Mouse (Mus musculus) midbrain, embryonic 12.5 days (tissue): Measurements from ENCODE around the gene Proser3. TPM values are rescaled to one million over a fixed set of nuclear protein-coding genes. Genes with fewer than 3 reads are reported as not detected.

Source experiments
- ATAC-seq: fragments of 200-750 bp; cut with Nextera tagmentation; 2 replicates; pipeline ENCODE4 v1.8.0; 2017; ENCODE audit warnings: low read depth, moderate TSS enrichment, moderate library complexity; ENCODE audit not compliant: low FRiP score
- H3K27ac ChIP-seq: fragments of 300-500 bp; sonication (generic); replicated peaks from 2 replicates; pipeline ENCODE4 v1.5.1; 2016; ENCODE audit warnings: mild to moderate bottlenecking
- H3K27me3 ChIP-seq: fragments of 300-500 bp; sonication (generic); 2 replicates; pipeline ENCODE4 v1.6.1; 2016; ENCODE audit warnings: mild to moderate bottlenecking
- H3K36me3 ChIP-seq: fragments of 300-500 bp; sonication (generic); 2 replicates; pipeline ENCODE4 v1.6.1; 2016
- H3K4me1 ChIP-seq: fragments of 300-500 bp; sonication (generic); 2 replicates; pipeline ENCODE4 v1.6.1; 2016
- H3K4me2 ChIP-seq: fragments of 300-500 bp; sonication (generic); replicated peaks from 2 replicates; pipeline ENCODE4 v1.6.1; 2016; ENCODE audit warnings: mild to moderate bottlenecking, moderate library complexity
- H3K4me3 ChIP-seq: fragments of 300-500 bp; sonication (generic); 2 replicates; pipeline ENCODE4 v1.5.1; 2016; ENCODE audit warnings: mild to moderate bottlenecking
- H3K9ac ChIP-seq: fragments of 300-500 bp; sonication (generic); replicated peaks from 2 replicates; pipeline ENCODE4 v1.6.1; 2016; ENCODE audit warnings: mild to moderate bottlenecking, moderate library complexity
- H3K9me3 ChIP-seq: fragments of 300-500 bp; sonication (generic); 2 replicates; pipeline ENCODE4 v1.6.1; 2016; ENCODE audit warnings: mild to moderate bottlenecking
- WGBS: fragments of 180-500 bp; shearing (Covaris S2); methylation state at CpG from one replicate; pipeline ENCODE4 v1.1.7; 2016; 5-methylcytosine and 5-hydroxymethylcytosine counted together
- polyA plus RNA-seq: library from polyadenylated mRNA; unstranded; fragments of >200 nt; fragmentation: Nextera tagmentation; extraction: Ambion mirVana; gene quantifications from 2 replicates; pipeline ENCODE4 v1.2.1, GENCODE M21; 2016

The Proser3 gene
- polyA plus RNA-seq, 1 experiment from 2014 or later = 15.1 TPM

DNA sequence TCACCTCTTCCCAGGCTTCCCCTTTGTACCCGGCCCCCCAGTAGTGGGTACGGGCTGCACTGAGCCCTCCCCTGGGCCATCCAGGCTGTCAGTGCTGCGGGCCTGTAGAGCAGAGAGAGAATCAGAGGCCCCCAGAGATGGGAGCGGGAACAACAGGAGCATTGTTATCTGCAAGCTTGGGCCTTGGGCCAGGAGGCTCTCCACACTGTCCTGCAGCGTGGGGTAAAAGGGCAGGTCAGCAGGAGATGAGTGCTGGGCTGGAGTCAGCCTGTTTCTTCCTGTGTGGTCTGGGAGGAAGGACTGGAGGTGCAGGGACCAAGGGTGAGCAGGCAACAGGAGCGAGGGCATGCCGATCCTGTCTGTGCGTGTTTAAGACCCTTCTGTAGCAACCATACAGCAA, 19.2 kb downstream of the Proser3 start:
- ATAC-seq = no peak
- peak overlapping the region; percentile 79 for H3K4me2 ChIP-seq
- peak overlapping the region; percentile 91 for H3K9ac ChIP-seq
- no peaks in the 10 kb centered on the region for H3K9me3 ChIP-seq
- H3K4me1 ChIP-seq = peaks cover 35% of the 10 kb centered on the region
- H3K4me3 ChIP-seq = peak overlapping the region; percentile 82
- no peaks in the 10 kb centered on the region for H3K27me3 ChIP-seq
- H3K36me3 ChIP-seq = peaks cover 51% of the 10 kb centered on the region
- H3K27ac ChIP-seq = 0 out of 2 replicates have a peak overlapping the region, but pooled peaks have one; percentile 35
- 11% methylated on average over 8 of the region's 8 CpGs for WGBS

DNA sequence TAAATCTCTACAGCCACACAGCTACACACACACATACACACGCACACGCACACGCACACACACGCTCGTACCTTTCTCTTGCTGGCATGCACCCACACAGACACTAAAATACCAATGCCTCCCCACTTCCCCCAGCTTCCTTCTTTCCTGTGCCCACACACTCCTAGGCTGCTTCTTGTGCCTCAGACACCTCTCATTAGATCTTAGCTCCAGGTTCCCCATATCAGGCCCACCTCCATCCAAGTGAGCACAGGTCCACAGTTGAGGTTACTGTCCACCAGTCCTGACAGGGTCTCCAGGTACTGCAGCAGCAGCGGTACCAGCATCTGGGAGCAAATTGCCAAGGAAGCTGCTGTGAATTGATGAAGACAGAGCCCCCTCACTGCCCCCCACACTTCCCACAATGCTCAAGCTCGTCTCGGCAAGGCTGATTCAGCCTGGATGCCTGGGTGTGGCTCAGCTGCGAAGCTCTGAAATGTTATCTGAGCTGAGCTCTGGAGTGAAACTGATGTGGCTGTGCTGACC, 20.7 kb downstream of the Proser3 start:
- 86% methylated on average over 9 of the region's 9 CpGs for WGBS
- H3K9me3 ChIP-seq = no peaks in the 10 kb centered on the region
- H3K27ac ChIP-seq = no peak overlapping the region
- peaks cover 41% of the 10 kb centered on the region for H3K4me1 ChIP-seq
- peak overlapping the region; percentile 79; the same call in 1 of the 2 replicates for H3K4me2 ChIP-seq
- no peaks in the 10 kb centered on the region for H3K27me3 ChIP-seq
- 0 out of 2 replicates have a peak overlapping the region, but pooled peaks have one; percentile 17 for H3K4me3 ChIP-seq
- no peak for ATAC-seq
- peaks cover 66% of the 10 kb centered on the region for H3K36me3 ChIP-seq
- peak overlapping the region; percentile 41; the same call in 1 of the 2 replicates for H3K9ac ChIP-seq

- H3K4me3 ChIP-seq = no peak overlapping the region
- no peak for ATAC-seq
- H3K27me3 ChIP-seq = no peaks in the 10 kb centered on the region
- no peak overlapping the region for H3K4me2 ChIP-seq
- H3K9ac ChIP-seq = peak overlapping the region; percentile 24; the same call in 1 of the 2 replicates
- no peaks in the 10 kb centered on the region for H3K9me3 ChIP-seq
- peaks cover 19% of the 10 kb centered on the region for H3K4me1 ChIP-seq
- WGBS = 90% methylated on average over 14 of the region's 14 CpGs
- peaks cover 100% of the 10 kb centered on the region for H3K36me3 ChIP-seq
- no peak overlapping the region for H3K27ac ChIP-seq
Measured at GRCm38 (mm10) chr7:30526981-30527380, 25.1 kb downstream of the Proser3 start.

GRCm38 (mm10) chr7:30526399-30526798, 25.7 kb downstream of the Proser3 start:
- Histone ChIP-seq H3K36me3 (peaks cover 94% of the 10 kb centered on the region), H3K4me1 (peaks cover 14% of the 10 kb centered on the region), H3K27me3 (no peaks in the 10 kb centered on the region), H3K4me3 (no peak overlapping the region), H3K9me3 (no peaks in the 10 kb centered on the region), H3K9ac (0 out of 2 replicates have a peak overlapping the region, but pooled peaks have one; percentile 24), H3K27ac (no peak overlapping the region), H3K4me2 (no peak overlapping the region)
- WGBS = 21% methylated on average over 17 of the region's 17 CpGs
- no peak for ATAC-seq

DNA sequence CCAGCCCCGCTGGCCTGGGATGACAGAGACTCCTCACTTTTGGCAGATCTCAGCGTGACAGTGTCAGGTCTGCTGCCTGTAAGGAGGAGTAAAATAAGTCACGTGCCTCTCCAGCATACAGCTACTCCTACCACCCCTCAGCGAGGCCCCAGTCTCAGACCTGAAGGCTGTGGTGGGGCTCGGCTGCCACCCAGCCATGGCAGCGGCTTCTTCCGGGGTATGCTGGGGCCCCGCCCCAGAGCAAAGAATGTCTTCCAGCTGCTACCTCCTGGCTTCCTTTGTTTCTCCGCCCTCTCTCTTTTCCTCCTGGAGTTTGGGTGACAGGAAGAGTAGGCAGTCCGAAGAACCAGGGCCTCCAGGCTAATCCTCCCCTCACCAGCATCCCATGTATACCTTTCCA, 26.1 kb downstream of the Proser3 start:
- 31% methylated on average over 10 of the region's 10 CpGs for WGBS
- Histone ChIP-seq H3K9ac (no peak overlapping the region), H3K27ac (no peak overlapping the region), H3K27me3 (no peaks in the 10 kb centered on the region), H3K36me3 (peaks cover 90% of the 10 kb centered on the region), H3K4me3 (no peak overlapping the region), H3K4me1 (peaks cover 10% of the 10 kb centered on the region; the same call in 1 of the 2 replicates), H3K4me2 (no peak overlapping the region), H3K9me3 (no peaks in the 10 kb centered on the region)
- no peak for ATAC-seq

GRCm38 (mm10) chr7:30524487-30524886, 27.6 kb downstream of the Proser3 start:
- H3K36me3 ChIP-seq = peaks cover 75% of the 10 kb centered on the region
- H3K27ac ChIP-seq = no peak overlapping the region
- 0 out of 2 replicates have a peak overlapping the region, but pooled peaks have one; percentile 6 for H3K9ac ChIP-seq
- H3K4me3 ChIP-seq = no peak overlapping the region
- WGBS = 82% methylated on average over 6 of the region's 6 CpGs
- peaks cover 14% of the 10 kb centered on the region; the same call in 1 of the 2 replicates for H3K4me1 ChIP-seq
- H3K4me2 ChIP-seq = no peak overlapping the region
- H3K27me3 ChIP-seq = no peaks in the 10 kb centered on the region
- no peaks in the 10 kb centered on the region for H3K9me3 ChIP-seq
- no peak for ATAC-seq

DNA sequence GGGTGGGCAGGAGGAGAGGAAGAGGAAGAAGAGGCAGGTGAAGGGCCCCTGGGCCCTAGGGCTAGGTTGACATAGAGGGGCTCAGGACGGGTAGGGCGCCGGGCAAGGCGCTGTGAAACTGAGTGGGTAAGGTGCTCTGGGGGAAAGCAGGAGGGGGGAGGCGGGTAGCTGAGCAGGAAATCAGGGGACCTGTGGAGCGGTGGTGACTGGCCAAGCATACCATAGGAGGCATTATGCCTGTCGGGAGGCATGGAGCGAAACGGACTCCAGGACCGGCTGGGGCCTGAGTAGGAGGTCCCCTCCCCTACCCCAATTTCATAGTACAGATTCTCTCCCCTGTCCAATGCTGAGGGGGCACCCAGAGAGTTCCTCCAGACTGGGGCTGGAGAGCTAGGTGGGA, 29.2 kb downstream of the Proser3 start:
- H3K27me3 ChIP-seq = peaks cover 11% of the 10 kb centered on the region
- no peak for ATAC-seq
- H3K4me3 ChIP-seq = no peak overlapping the region
- H3K9me3 ChIP-seq = no peaks in the 10 kb centered on the region
- peaks cover 59% of the 10 kb centered on the region for H3K36me3 ChIP-seq
- no peak overlapping the region for H3K4me2 ChIP-seq
- peaks cover 14% of the 10 kb centered on the region; the same call in 1 of the 2 replicates for H3K4me1 ChIP-seq
- no peak overlapping the region for H3K27ac ChIP-seq
- 90% methylated on average over 10 of the region's 10 CpGs for WGBS
- H3K9ac ChIP-seq = no peak overlapping the region

GRCm38 (mm10) chr7:30520856-30521255, 31.2 kb downstream of the Proser3 start:
- H3K36me3 ChIP-seq = peaks cover 39% of the 10 kb centered on the region
- H3K27ac ChIP-seq = peak overlapping the region; percentile 42
- H3K4me1 ChIP-seq = peaks cover 4% of the 10 kb centered on the region; the same call in 1 of the 2 replicates
- 81% methylated on average over 5 of the region's 5 CpGs for WGBS
- no peak overlapping the region for H3K4me2 ChIP-seq
- no peak for ATAC-seq
- peaks cover 11% of the 10 kb centered on the region for H3K27me3 ChIP-seq
- H3K4me3 ChIP-seq = no peak overlapping the region
- H3K9ac ChIP-seq = no peak overlapping the region
- no peaks in the 10 kb centered on the region for H3K9me3 ChIP-seq

DNA sequence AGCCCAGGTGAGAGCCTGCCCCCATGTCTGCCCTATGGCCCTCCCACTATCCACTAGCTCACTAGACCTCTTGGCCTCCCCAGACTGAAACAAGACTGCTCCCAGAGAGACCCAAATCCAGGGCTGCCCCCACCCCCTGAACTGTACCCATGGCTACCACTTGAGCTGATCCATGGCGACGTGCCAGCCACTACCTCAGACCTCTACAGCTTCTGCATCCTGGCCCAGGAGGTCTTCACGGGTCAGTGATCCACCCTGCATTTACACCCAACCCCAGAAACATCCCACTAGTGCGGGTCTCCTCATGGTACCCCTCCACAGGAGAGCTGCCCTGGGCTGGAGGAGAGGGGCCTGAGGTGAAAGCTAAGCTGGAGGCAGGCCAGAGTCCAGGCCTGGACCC, 31.7 kb downstream of the Proser3 start:
- H3K4me3 ChIP-seq = no peak overlapping the region
- H3K27me3 ChIP-seq = peaks cover 11% of the 10 kb centered on the region
- H3K9ac ChIP-seq = no peak overlapping the region
- WGBS = 55% methylated on average over 4 of the region's 4 CpGs
- H3K27ac ChIP-seq = no peak overlapping the region; the same call in 1 of the 2 replicates
- H3K9me3 ChIP-seq = no peaks in the 10 kb centered on the region
- H3K4me2 ChIP-seq = no peak overlapping the region
- H3K36me3 ChIP-seq = peaks cover 34% of the 10 kb centered on the region
- ATAC-seq = no peak
- 0 out of 2 replicates have a peak, but pooled peaks cover 4% of the 10 kb centered on the region for H3K4me1 ChIP-seq

GRCm38 (mm10) chr7:30518325-30518724, 33.8 kb downstream of the Proser3 start:
- 45% methylated on average over 8 of the region's 8 CpGs for WGBS
- Histone ChIP-seq H3K9ac (no peak overlapping the region), H3K27ac (no peak overlapping the region), H3K4me1 (0 out of 2 replicates have a peak, but pooled peaks cover 4% of the 10 kb centered on the region), H3K4me3 (no peak overlapping the region), H3K27me3 (peaks cover 11% of the 10 kb centered on the region), H3K4me2 (no peak overlapping the region), H3K36me3 (peaks cover 13% of the 10 kb centered on the region), H3K9me3 (no peaks in the 10 kb centered on the region)
- ATAC-seq = no peak

GRCm38 (mm10) chr7:30515003-30515760, 36.9 kb downstream of the Proser3 start:
- Histone ChIP-seq H3K9me3 (no peaks in the 10 kb centered on the region), H3K27ac (no peak overlapping the region), H3K4me3 (no peak overlapping the region), H3K27me3 (peaks cover 11% of the 10 kb centered on the region), H3K9ac (no peak overlapping the region), H3K4me2 (no peak overlapping the region), H3K36me3 (no peaks in the 10 kb centered on the region), H3K4me1 (no peaks in the 10 kb centered on the region)
- WGBS = 60% methylated on average over 24 of the region's 24 CpGs
- no peak for ATAC-seq

DNA sequence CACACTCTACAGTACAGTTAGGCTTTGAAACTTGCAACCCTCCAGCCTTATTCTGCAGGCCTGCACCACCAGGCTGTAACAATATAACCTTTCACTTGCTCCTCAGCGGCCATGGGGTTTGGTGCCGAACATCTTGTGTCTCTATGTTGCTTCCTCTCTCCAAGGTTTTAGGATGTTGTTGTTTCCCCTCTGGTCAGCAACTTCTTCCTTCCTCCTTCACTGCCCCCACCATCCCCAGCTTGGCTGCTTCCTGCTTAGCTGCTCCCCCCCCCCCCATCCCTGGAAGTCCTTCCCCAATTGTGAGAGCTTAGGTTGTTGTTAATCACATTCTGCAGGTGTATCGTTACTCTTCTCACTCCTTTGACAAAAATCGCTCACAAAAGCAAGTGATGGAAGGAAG, 44.0 kb downstream of the Proser3 start:
- H3K9me3 ChIP-seq = no peaks in the 10 kb centered on the region
- no peak overlapping the region for H3K4me3 ChIP-seq
- 75% methylated on average over 4 of the region's 4 CpGs for WGBS
- no peak overlapping the region for H3K4me2 ChIP-seq
- no peak overlapping the region for H3K9ac ChIP-seq
- ATAC-seq = no peak
- H3K4me1 ChIP-seq = no peaks in the 10 kb centered on the region
- H3K36me3 ChIP-seq = no peaks in the 10 kb centered on the region
- H3K27ac ChIP-seq = no peak overlapping the region
- H3K27me3 ChIP-seq = no peaks in the 10 kb centered on the region
